ENCODE assay signal across 7 mouse cellular contexts in the genomic region with DNA sequence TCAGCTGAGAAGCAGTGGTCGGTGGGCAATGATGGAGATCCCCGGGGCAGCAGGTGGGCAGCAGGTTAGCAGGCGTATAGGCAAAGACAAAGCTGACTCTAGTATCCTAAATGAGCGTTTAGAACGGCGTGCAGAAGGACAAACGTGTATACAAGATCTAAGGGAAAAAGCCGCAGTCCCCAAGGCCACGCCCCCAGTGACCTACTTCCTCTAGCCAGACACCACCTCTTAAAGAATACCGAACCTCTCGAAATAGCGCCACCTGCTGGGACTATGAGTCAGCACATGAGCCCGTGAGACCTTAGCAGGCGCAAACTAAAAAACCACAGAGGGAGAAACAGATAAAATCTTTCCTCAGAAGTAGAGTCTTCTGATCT. TPM values are rescaled to one million over a fixed set of nuclear protein-coding genes. Genes with fewer than 3 reads are reported as not detected.
DNase-seq lines count a peak whose midpoint lies in the region; ATAC-seq and TF ChIP-seq lines count a peak whose summit lies in the region.

No protein-coding gene starts in this region.

- TF ChIP-seq POLR2A in heart, adult 2 months (IDR thresholded peaks at IDR 0.05; ENCODE audit: insufficient read depth, low read depth, low read length): peak; percentile 66

- peak; percentile 90 for DNase-seq in adrenal gland, postnatal 25 days
- peak; percentile 89 to 90 for DNase-seq in heart, adult 2 months
- DNase-seq in kidney, adult 8-10 months: peak; percentile 90 to 93
- peak; percentile 54 to 90 for DNase-seq in spleen, postnatal 10 days (ENCODE audit: low spot score in 2 of 2)

- peak; percentile 64; the same call in 1 of the 2 replicates for TF ChIP-seq EP300 in heart, adult 2 months (IDR thresholded peaks at IDR 0.05; ENCODE audit: insufficient read depth, low read depth, low read length)

- WGBS in embryonic facial prominence, embryonic 12.5 days: under 1% methylated on average over 14 of the region's 14 CpGs
- under 1% methylated on average over 14 of the region's 14 CpGs for WGBS in heart, adult 2 months
- WGBS in limb, embryonic 13.5 days: under 1% methylated on average over 14 of the region's 14 CpGs
- WGBS in midbrain, embryonic 16.5 days: 0% methylated on average over 14 of the region's 14 CpGs

- intact Hi-C loops in heart, adult 2 months (cut with DNase I): loop anchor here (2.0 kb wide), 1 partner anchor 68 kb away; no protein-coding TSS in a partner anchor

- H3K9me3 ChIP-seq in embryonic facial prominence, embryonic 12.5 days: no peaks in the 10 kb centered on the region
- no peaks in the 10 kb centered on the region for H3K9me3 ChIP-seq in limb, embryonic 13.5 days
- no peaks in the 10 kb centered on the region for H3K9me3 ChIP-seq in midbrain, embryonic 16.5 days (replicated peaks; ENCODE audit: control insufficient read depth, low read length, poor library complexity, severe bottlenecking)

- peak overlapping the region; percentile 91 for H3K4me2 ChIP-seq in embryonic facial prominence, embryonic 12.5 days (replicated peaks)
- peak overlapping the region; percentile 97 for H3K4me2 ChIP-seq in limb, embryonic 13.5 days (replicated peaks)
- H3K4me2 ChIP-seq in midbrain, embryonic 16.5 days (ENCODE audit: low read length): peak overlapping the region; percentile 71

- peak; percentile 72 for ATAC-seq in embryonic facial prominence, embryonic 12.5 days (ENCODE audit: insufficient number of reproducible peaks, insufficient read depth, low FRiP score, low TSS enrichment)
- peak; percentile 89 for ATAC-seq in limb, embryonic 13.5 days (ENCODE audit: low FRiP score, low read depth)
- peak; percentile 91 for ATAC-seq in midbrain, embryonic 16.5 days

- H3K4me3 ChIP-seq in embryonic facial prominence, embryonic 12.5 days: peak overlapping the region; percentile 62
- peak overlapping the region; percentile 80 for H3K4me3 ChIP-seq in heart, adult 2 months
- H3K4me3 ChIP-seq in limb, embryonic 13.5 days: peak overlapping the region; percentile 59
- H3K4me3 ChIP-seq in midbrain, embryonic 16.5 days (ENCODE audit: low read depth, low read length): peak overlapping the region; percentile 48

- no peaks in the 10 kb centered on the region for H3K36me3 ChIP-seq in embryonic facial prominence, embryonic 12.5 days
- no peaks in the 10 kb centered on the region for H3K36me3 ChIP-seq in heart, adult 2 months (ENCODE audit: control insufficient read depth, insufficient read depth, low read length)
- H3K36me3 ChIP-seq in limb, embryonic 13.5 days: no peaks in the 10 kb centered on the region
- H3K36me3 ChIP-seq in midbrain, embryonic 16.5 days (ENCODE audit: control insufficient read depth, insufficient read depth, low read length): no peaks in the 10 kb centered on the region

- peak overlapping the region; percentile 46; the same call in 1 of the 2 replicates for H3K27ac ChIP-seq in embryonic facial prominence, embryonic 12.5 days
- H3K27ac ChIP-seq in heart, adult 2 months: peak overlapping the region; percentile 66
- H3K27ac ChIP-seq in limb, embryonic 13.5 days: peak overlapping the region; percentile 48; the same call in 1 of the 2 replicates
- peak overlapping the region; percentile 76 for H3K27ac ChIP-seq in midbrain, embryonic 16.5 days (ENCODE audit: low read length)

- no peaks in the 10 kb centered on the region for H3K27me3 ChIP-seq in embryonic facial prominence, embryonic 12.5 days
- no peaks in the 10 kb centered on the region for H3K27me3 ChIP-seq in heart, adult 2 months (ENCODE audit: control insufficient read depth, insufficient read depth, low read length)
- no peaks in the 10 kb centered on the region; the same call in 1 of the 2 replicates for H3K27me3 ChIP-seq in limb, embryonic 13.5 days
- no peaks in the 10 kb centered on the region for H3K27me3 ChIP-seq in midbrain, embryonic 16.5 days (ENCODE audit: control insufficient read depth, insufficient read depth, low read depth, low read length)

- peak overlapping the region; percentile 50 for H3K9ac ChIP-seq in embryonic facial prominence, embryonic 12.5 days
- H3K9ac ChIP-seq in heart, adult 2 months (ENCODE audit: low read depth, low read length): peak overlapping the region; percentile 68
- peak overlapping the region; percentile 66 for H3K9ac ChIP-seq in limb, embryonic 13.5 days
- H3K9ac ChIP-seq in midbrain, embryonic 16.5 days (ENCODE audit: low read depth, low read length): peak overlapping the region; percentile 68

- peak; percentile 99 for TF ChIP-seq CTCF in heart, adult 2 months (IDR thresholded peaks at IDR 0.05)

- H3K79me2 ChIP-seq in heart, adult 2 months (replicated peaks; ENCODE audit: control insufficient read depth, insufficient read depth, low read length): no peaks in the 10 kb centered on the region

- no peaks in the 10 kb centered on the region for H3K4me1 ChIP-seq in embryonic facial prominence, embryonic 12.5 days
- no peaks in the 10 kb centered on the region; the same call in 1 of the 2 replicates for H3K4me1 ChIP-seq in heart, adult 2 months (ENCODE audit: control insufficient read depth, insufficient read depth, low read length)
- peaks cover 5% of the 10 kb centered on the region; the same call in 1 of the 2 replicates for H3K4me1 ChIP-seq in limb, embryonic 13.5 days
- peaks cover 12% of the 10 kb centered on the region for H3K4me1 ChIP-seq in midbrain, embryonic 16.5 days (ENCODE audit: control insufficient read depth, insufficient read depth, low read length)

RNA-seq across cellular contexts. Expression of a gene that starts 0.9 kb away (rescaled TPM):
- 0.43 and 1.0 TPM in 2 replicates for total RNA-seq in adrenal gland, postnatal 25 days (2021)
- 0.26 and 0.57 TPM in 2 replicates for polyA plus RNA-seq in embryonic facial prominence, embryonic 12.5 days (2016; fragmentation: Nextera tagmentation; extraction: Ambion mirVana)
- total RNA-seq in heart, adult 2 months (2021): under 1 TPM in 1 of 2 experiments, not detected in 1; 0.08 TPM
- 0.06 and 1.00 TPM in 2 replicates for polyA plus RNA-seq in heart, adult 2 months (2012; rRNA removed)
- polyA plus RNA-seq in limb, embryonic 13.5 days (2015; fragmentation: Nextera tagmentation; extraction: Ambion mirVana): 0.26 and 0.29 TPM in 2 replicates
- 3.1 and 4.7 TPM in 2 replicates for polyA plus RNA-seq in midbrain, embryonic 16.5 days (2015; fragmentation: Nextera tagmentation; extraction: Ambion mirVana)

Comparison
In these comparisons a context has a peak if more than half of its experiments do, and no peak if none do; other contexts are left out.
1. Peak in every context shown above with its lines: DNase-seq, ATAC-seq, H3K4me3 ChIP-seq and H3K27ac ChIP-seq.